Mouse (Mus musculus) adrenal gland, adult (tissue): ENCODE results near the gene B3glct.

Experiments
- DNase-seq, 2 experiments: peaks; one replicate each; pipeline ENCODE4 v3.0.0; 2022 to 2023; ENCODE audit warnings: low spot score in 1 of 2; ENCODE audit not compliant: inconsistent age in 2 of 2

Gene B3glct

GRCm38 (mm10) chr5:149662980-149663379, 15.1 kb upstream of the B3glct start:
- no peak for DNase-seq

- DNase-seq, result no peak
These were observed 14.6 kb upstream of the B3glct start for GRCm38 (mm10) chr5:149663417-149663816.

GRCm38 (mm10) chr5:149677196-149677595, 834 bp upstream of the B3glct start:
- peak in 1 of 2 experiments; percentile 22 for DNase-seq

- DNase-seq, result no peak
These were observed 939 bp downstream of the B3glct start for GRCm38 (mm10) chr5:149678990-149679348.

- DNase-seq, result peak; percentile 46 to 82
These were observed 1.3 kb downstream of the B3glct start for GRCm38 (mm10) chr5:149679362-149679761.

- peak in 1 of 2 experiments; percentile 74 for DNase-seq
These were observed 1.9 kb downstream of the B3glct start for GRCm38 (mm10) chr5:149679886-149680285.

GRCm38 (mm10) chr5:149680946-149681345, 2.9 kb downstream of the B3glct start:
- peak; percentile 32 to 69 for DNase-seq

- DNase-seq, result peak in 1 of 2 experiments; percentile 18
These were observed 11.8 kb downstream of the B3glct start for GRCm38 (mm10) chr5:149689860-149690259.

- no peak for DNase-seq
These were observed 14.5 kb downstream of the B3glct start for GRCm38 (mm10) chr5:149692548-149692947.

GRCm38 (mm10) chr5:149693200-149693599, 15.2 kb downstream of the B3glct start:
- no peak for DNase-seq

GRCm38 (mm10) chr5:149693968-149694367, 15.9 kb downstream of the B3glct start:
- no peak for DNase-seq

- DNase-seq, result no peak
These were observed 17.2 kb downstream of the B3glct start for GRCm38 (mm10) chr5:149695077-149695750.

GRCm38 (mm10) chr5:149702770-149703169, 24.7 kb downstream of the B3glct start:
- DNase-seq, result peak in 1 of 2 experiments; percentile 18

- DNase-seq, result no peak
These were observed 33.5 kb downstream of the B3glct start for GRCm38 (mm10) chr5:149711545-149711944.

GRCm38 (mm10) chr5:149713170-149713774, 35.2 kb downstream of the B3glct start:
- DNase-seq, result peak; percentile 52 to 87

GRCm38 (mm10) chr5:149713834-149714233, 35.8 kb downstream of the B3glct start:
- no peak for DNase-seq

- peak; percentile 65 to 83 for DNase-seq
These were observed 37.7 kb downstream of the B3glct start for GRCm38 (mm10) chr5:149715571-149716328.

GRCm38 (mm10) chr5:149716329-149716690, 38.3 kb downstream of the B3glct start:
- DNase-seq, result peak in 1 of 2 experiments; percentile 66

GRCm38 (mm10) chr5:149731776-149732175, 53.7 kb downstream of the B3glct start:
- peak; percentile 51 to 80 for DNase-seq

GRCm38 (mm10) chr5:149737210-149737609, 59.2 kb downstream of the B3glct start:
- DNase-seq, result no peak

GRCm38 (mm10) chr5:149740145-149740544, 62.1 kb downstream of the B3glct start:
- DNase-seq, result no peak

- DNase-seq, result no peak
These were observed 62.7 kb downstream of the B3glct start for GRCm38 (mm10) chr5:149740703-149741102.
